8 mouse cellular contexts compared by ENCODE assay signal in genomic region chr1:136175183-136175582, GRCm38 (mm10). TPM values are rescaled to one million over a fixed set of nuclear protein-coding genes. Genes with fewer than 3 reads are reported as not detected.
DNase-seq lines count a peak whose midpoint lies in the region; ATAC-seq lines count a peak whose summit lies in the region.

No protein-coding gene starts in this region.

- no peak overlapping the region for H3K4me2 ChIP-seq in forebrain, embryonic 14.5 days (ENCODE audit: low read length)
- H3K4me2 ChIP-seq in forebrain, embryonic 16.5 days (ENCODE audit: low read length): no peak overlapping the region

- no peak overlapping the region for H3K9ac ChIP-seq in forebrain, embryonic 14.5 days (ENCODE audit: low read length)
- no peak overlapping the region for H3K9ac ChIP-seq in forebrain, embryonic 16.5 days (replicated peaks; ENCODE audit: low read depth, low read length)

- H3K36me3 ChIP-seq in forebrain, embryonic 14.5 days (ENCODE audit: control insufficient read depth, insufficient read depth, low read length): peaks cover 81% of the 10 kb centered on the region
- peaks cover 43% of the 10 kb centered on the region for H3K36me3 ChIP-seq in forebrain, embryonic 16.5 days (ENCODE audit: control insufficient read depth, insufficient read depth)

- H3K4me1 ChIP-seq in forebrain, embryonic 14.5 days (ENCODE audit: control insufficient read depth, insufficient read depth, low read length): no peaks in the 10 kb centered on the region
- H3K4me1 ChIP-seq in forebrain, embryonic 16.5 days (replicated peaks; ENCODE audit: control insufficient read depth, insufficient read depth, low read length): peaks cover 9% of the 10 kb centered on the region

- H3K27ac ChIP-seq in forebrain, embryonic 14.5 days (ENCODE audit: low read depth, low read length): no peak overlapping the region; the same call in 1 of the 2 replicates
- no peak overlapping the region for H3K27ac ChIP-seq in forebrain, embryonic 16.5 days (ENCODE audit: low read length)

- DNase-seq in forebrain, embryonic 14.5 days (ENCODE audit: low spot score): peak; percentile 71
- peak; percentile 60 to 61 for DNase-seq in right cerebral cortex, adult 2 months (ENCODE audit: low spot score in 2 of 2)
- DNase-seq in right cerebral cortex, postnatal 36 days (ENCODE audit: low spot score in 2 of 2): no peak
- DNase-seq in cerebellum, postnatal 14 days: peak; percentile 67 to 78
- DNase-seq in kidney, postnatal 14 days: peak; percentile 33
- DNase-seq in mesoderm, embryonic 11.5 days (ENCODE audit: low read depth, low spot score): peak; percentile 73
- peak; percentile 62 for DNase-seq in thymus, postnatal 25 days

- H3K27me3 ChIP-seq in forebrain, embryonic 14.5 days (replicated peaks; ENCODE audit: control insufficient read depth, insufficient read depth, low read length): no peaks in the 10 kb centered on the region
- H3K27me3 ChIP-seq in forebrain, embryonic 16.5 days (replicated peaks; ENCODE audit: control insufficient read depth, insufficient read depth, low read length): no peaks in the 10 kb centered on the region

- 0 out of 2 replicates have a peak, but pooled peaks have one; percentile 17 for ATAC-seq in forebrain, embryonic 14.5 days
- no peak; the same call in 1 of the 2 replicates for ATAC-seq in forebrain, embryonic 16.5 days

- 32% methylated on average over 6 of the region's 6 CpGs for WGBS in forebrain, embryonic 14.5 days
- WGBS in forebrain, embryonic 16.5 days: 27% methylated on average over 6 of the region's 6 CpGs

- H3K9me3 ChIP-seq in forebrain, embryonic 14.5 days (replicated peaks; ENCODE audit: control insufficient read depth, low read length): no peaks in the 10 kb centered on the region
- no peaks in the 10 kb centered on the region for H3K9me3 ChIP-seq in forebrain, embryonic 16.5 days (ENCODE audit: control insufficient read depth, low read length)

- H3K4me3 ChIP-seq in forebrain, embryonic 14.5 days (ENCODE audit: low read depth, low read length): no peak overlapping the region
- no peak overlapping the region for H3K4me3 ChIP-seq in forebrain, embryonic 16.5 days (replicated peaks; ENCODE audit: low read length)

RNA-seq across cellular contexts. Expression of gene Mroh3, which starts 37.4 kb away (rescaled TPM):
- not detected in 2 replicates for polyA plus RNA-seq in forebrain, embryonic 14.5 days (2014; fragmentation: Nextera tagmentation; extraction: Ambion mirVana)
- polyA plus RNA-seq in forebrain, embryonic 16.5 days (2015; fragmentation: Nextera tagmentation; extraction: Ambion mirVana): 0.16 TPM in 1 of 2 replicates, not detected in the other

RNA-seq across cellular contexts. Expression of gene Kif21b, which starts 44.0 kb away (rescaled TPM):
- polyA plus RNA-seq in forebrain, embryonic 14.5 days (2014; fragmentation: Nextera tagmentation; extraction: Ambion mirVana): 52.4 and 61.5 TPM in 2 replicates
- polyA plus RNA-seq in forebrain, embryonic 16.5 days (2015; fragmentation: Nextera tagmentation; extraction: Ambion mirVana): 78.3 and 80.5 TPM in 2 replicates

RNA-seq across cellular contexts. Expression of gene Inava, which starts 58.9 kb away (rescaled TPM):
- 5.2 and 5.9 TPM in 2 replicates for polyA plus RNA-seq in forebrain, embryonic 14.5 days (2014; fragmentation: Nextera tagmentation; extraction: Ambion mirVana)
- 4.2 and 5.2 TPM in 2 replicates for polyA plus RNA-seq in forebrain, embryonic 16.5 days (2015; fragmentation: Nextera tagmentation; extraction: Ambion mirVana)

Comparison
In these comparisons a context has a peak if more than half of its experiments do, and no peak if none do; other contexts are left out.
1. DNase-seq: peak in forebrain, embryonic 14.5 days (single experiment), right cerebral cortex, adult 2 months (2 of 2), cerebellum, postnatal 14 days (2 of 2), kidney, postnatal 14 days (single experiment), mesoderm, embryonic 11.5 days (single experiment) and thymus, postnatal 25 days (single experiment); none in right cerebral cortex, postnatal 36 days (0 of 2).